Mouse (Mus musculus): ENCODE measurements around the gene Calcrl. TPM values are rescaled to one million over a fixed set of nuclear protein-coding genes. Genes with fewer than 3 reads are reported as not detected.

Gene Calcrl
- total RNA-seq, 1 experiment = 1.2 TPM

- TF ChIP-seq HCFC1 (IDR thresholded peaks at IDR 0.05; ENCODE audit: borderline replicate concordance, insufficient read depth, low read length) (no peak), MAFK (IDR thresholded peaks at IDR 0.05; ENCODE audit: insufficient read depth, low read depth, low read length) (no peak), ZC3H11A (IDR thresholded peaks at IDR 0.05; ENCODE audit: borderline replicate concordance, low read depth, low read length) (no peak), ZNF384 (IDR thresholded peaks at IDR 0.05; ENCODE audit: low read depth, low read length) (no peak), CHD2 (IDR thresholded peaks at IDR 0.05; ENCODE audit: low read depth, low read length) (no peak)
- Histone ChIP-seq H3K36me3 (ENCODE audit: control insufficient read depth, insufficient read depth, low read length, poor library complexity, severe bottlenecking) (no peaks in the 10 kb centered on the region), H3K4me1 (ENCODE audit: control insufficient read depth in 2 of 2, insufficient read depth in 2 of 2, low read length in 2 of 2, poor library complexity in 1 of 2) (no peaks in the 10 kb centered on the region), H3K9me3 (ENCODE audit: control insufficient read depth, insufficient read depth, low read depth, low read length) (no peaks in the 10 kb centered on the region), H3K4me3 (ENCODE audit: insufficient read depth in 1 of 2, low read depth in 1 of 2, low read length in 2 of 2, poor library complexity in 1 of 2, severe bottlenecking in 1 of 2) (no peak overlapping the region), H3K9ac (ENCODE audit: insufficient read depth, low read depth, low read length, poor library complexity, severe bottlenecking) (no peak overlapping the region), H3K27ac (ENCODE audit: insufficient read depth, low read depth, low read length, poor library complexity, severe bottlenecking) (no peak overlapping the region)
- DNase-seq (ENCODE audit: low read depth, low spot score) = no peak
- in situ Hi-C loops (cut with MboI; ENCODE audit: low sequenced_read_pairs in 2 of 2, unreplicated experiment in 2 of 2) = no loop called here
Measured at GRCm38 (mm10) chr2:84292351-84293000, 132.7 kb downstream of the Calcrl start.

- H3K36me3 ChIP-seq (ENCODE audit: control insufficient read depth, insufficient read depth, low read length, poor library complexity, severe bottlenecking) = no peaks in the 10 kb centered on the region
- TF ChIP-seq MAFK (IDR thresholded peaks at IDR 0.05; ENCODE audit: insufficient read depth, low read depth, low read length) = no peak
- no peak for TF ChIP-seq CHD2 (IDR thresholded peaks at IDR 0.05; ENCODE audit: low read depth, low read length)
- TF ChIP-seq ZNF384 (IDR thresholded peaks at IDR 0.05; ENCODE audit: low read depth, low read length) = no peak
- no peak for TF ChIP-seq HCFC1 (IDR thresholded peaks at IDR 0.05; ENCODE audit: borderline replicate concordance, insufficient read depth, low read length)
- no peak for TF ChIP-seq ZC3H11A (IDR thresholded peaks at IDR 0.05; ENCODE audit: borderline replicate concordance, low read depth, low read length)
- no peaks in the 10 kb centered on the region for H3K4me1 ChIP-seq (ENCODE audit: control insufficient read depth in 2 of 2, insufficient read depth in 2 of 2, low read length in 2 of 2, poor library complexity in 1 of 2)
- DNase-seq (ENCODE audit: low read depth, low spot score) = no peak
- H3K9me3 ChIP-seq (ENCODE audit: control insufficient read depth, insufficient read depth, low read depth, low read length) = no peaks in the 10 kb centered on the region
- no peak overlapping the region for H3K4me3 ChIP-seq (ENCODE audit: insufficient read depth in 1 of 2, low read depth in 1 of 2, low read length in 2 of 2, poor library complexity in 1 of 2, severe bottlenecking in 1 of 2)
- in situ Hi-C loops (cut with MboI; ENCODE audit: low sequenced_read_pairs in 2 of 2, unreplicated experiment in 2 of 2) = no loop called here
- H3K9ac ChIP-seq (ENCODE audit: insufficient read depth, low read depth, low read length, poor library complexity, severe bottlenecking) = no peak overlapping the region
- H3K27ac ChIP-seq (ENCODE audit: insufficient read depth, low read depth, low read length, poor library complexity, severe bottlenecking) = no peak overlapping the region
Measured at GRCm38 (mm10) chr2:84288940-84289557, 136.2 kb downstream of the Calcrl start.

Other genes with a start within 250 kb of the Calcrl start
- 80.4 and 110 TPM in 2 replicates for gene Tfpi, start 51.4 kb upstream of the Calcrl start, total RNA-seq (2012; rRNA removed)
- 48.2 and 51.5 TPM in 2 replicates for gene Ctnnd1, start 225.4 kb upstream of the Calcrl start, total RNA-seq (2012; rRNA removed)
- 3.2 and 3.6 TPM in 2 replicates for gene Btbd18, start 233.7 kb upstream of the Calcrl start, total RNA-seq (2012; rRNA removed)
- gene Selenoh, start 245.4 kb upstream of the Calcrl start, total RNA-seq (2012; rRNA removed) = 546 and 589 TPM in 2 replicates